Mouse (Mus musculus) forebrain, embryonic 11.5 days (tissue): Measurements from ENCODE around the gene Prn. TPM values are rescaled to one million over a fixed set of nuclear protein-coding genes. Genes with fewer than 3 reads are reported as not detected.

Experiments
- ATAC-seq: fragments of 200-750 bp; cut with Nextera tagmentation; replicated peaks from 2 replicates; pipeline ENCODE4 v1.8.0; 2017; ENCODE audit warnings: moderate TSS enrichment; ENCODE audit not compliant: low FRiP score
- DNase-seq: peaks from one replicate; pipeline ENCODE4 v3.0.0-alpha.2; 2017; ENCODE audit warnings: low spot score
- H3K27ac ChIP-seq: fragments of 300-500 bp; sonication (generic); 2 replicates; pipeline ENCODE4 v1.5.1; 2014; ENCODE audit warnings: low read depth, low read length
- H3K27me3 ChIP-seq: fragments of 300-500 bp; sonication (generic); 2 replicates; pipeline ENCODE4 v1.6.1; 2014; ENCODE audit warnings: mild to moderate bottlenecking, low read length, mixed read lengths; ENCODE audit not compliant: control insufficient read depth, insufficient read depth
- H3K36me3 ChIP-seq: fragments of 300-500 bp; sonication (generic); 2 replicates; pipeline ENCODE4 v1.6.1; 2014; ENCODE audit warnings: mild to moderate bottlenecking, low read length, moderate library complexity, mixed read lengths; ENCODE audit not compliant: control insufficient read depth, insufficient read depth
- H3K4me1 ChIP-seq: fragments of 300-500 bp; sonication (generic); replicated peaks from 2 replicates; pipeline ENCODE4 v1.6.1; 2014; ENCODE audit warnings: low read length, mixed read lengths; ENCODE audit not compliant: control insufficient read depth, insufficient read depth
- H3K4me2 ChIP-seq: fragments of 300-500 bp; sonication (generic); 2 replicates; pipeline ENCODE4 v1.6.1; 2014; ENCODE audit warnings: low read depth, mild to moderate bottlenecking, low read length, moderate library complexity, mixed read lengths; ENCODE audit not compliant: severe bottlenecking
- H3K4me3 ChIP-seq: fragments of 300-500 bp; sonication (generic); 2 replicates; pipeline ENCODE4 v1.5.1; 2014; ENCODE audit warnings: low read depth, low read length
- H3K9ac ChIP-seq: fragments of 300-500 bp; sonication (generic); 2 replicates; pipeline ENCODE4 v1.6.1; 2014; ENCODE audit warnings: low read length
- H3K9me3 ChIP-seq: fragments of 300-500 bp; sonication (generic); 2 replicates; pipeline ENCODE4 v1.6.1; 2016; ENCODE audit warnings: low read length, mixed read lengths; ENCODE audit not compliant: control insufficient read depth
- WGBS: fragments of 180-500 bp; shearing (Covaris S2); extraction: QIAGEN DNeasy Blood & Tissue Kit; methylation state at CpG from one replicate; pipeline ENCODE4 v1.1.7; 2014; 5-methylcytosine and 5-hydroxymethylcytosine counted together
- polyA plus RNA-seq: library from polyadenylated mRNA; unstranded; fragments of >200 nt; fragmentation: Nextera tagmentation; extraction: Ambion mirVana; gene quantifications from 2 replicates; pipeline ENCODE4 v1.2.1, GENCODE M21; 2014

Gene Prn
- polyA plus RNA-seq, 1 experiment from 2014 or later = not detected

- H3K9ac ChIP-seq = no peak overlapping the region
- 97% methylated on average over 10 of the region's 10 CpGs for WGBS
These were observed 26.7 kb downstream of the Prn start for GRCm38 (mm10) chr2:131936410-131936809.

GRCm38 (mm10) chr2:131939404-131940111 lies 29.8 kb downstream of the Prn start:
- Histone ChIP-seq H3K4me2 (no peak overlapping the region), H3K36me3 (no peaks in the 10 kb centered on the region), H3K9me3 (no peaks in the 10 kb centered on the region), H3K4me1 (no peaks in the 10 kb centered on the region), H3K9ac (no peak overlapping the region), H3K4me3 (no peak overlapping the region), H3K27ac (no peak overlapping the region), H3K27me3 (no peaks in the 10 kb centered on the region)
- WGBS = 41% methylated on average over 8 of the region's 8 CpGs
- DNase-seq (peak; percentile 67), ATAC-seq (peak; percentile 64; the same call in 1 of the 2 replicates)

More at GRCm38 (mm10) chr2:131936410-131936809, 26.7 kb downstream of the Prn start:
- Histone ChIP-seq H3K36me3 (no peaks in the 10 kb centered on the region), H3K4me1 (no peaks in the 10 kb centered on the region), H3K27ac (no peak overlapping the region), H3K9me3 (no peaks in the 10 kb centered on the region), H3K27me3 (no peaks in the 10 kb centered on the region), H3K4me2 (no peak overlapping the region), H3K4me3 (no peak overlapping the region)
- DNase-seq = no peak
- no peak for ATAC-seq

- Histone ChIP-seq H3K36me3 (no peaks in the 10 kb centered on the region), H3K4me1 (no peaks in the 10 kb centered on the region), H3K9ac (no peak overlapping the region), H3K4me3 (no peak overlapping the region), H3K27me3 (no peaks in the 10 kb centered on the region), H3K9me3 (no peaks in the 10 kb centered on the region), H3K4me2 (no peak overlapping the region), H3K27ac (no peak overlapping the region)
- WGBS = 84% methylated on average over 3 of the region's 3 CpGs
- DNase-seq (no peak), ATAC-seq (no peak)
These were observed 30.7 kb downstream of the Prn start for GRCm38 (mm10) chr2:131940506-131940905.

GRCm38 (mm10) chr2:131941501-131941900 lies 31.7 kb downstream of the Prn start:
- Histone ChIP-seq H3K27ac (no peak overlapping the region), H3K4me3 (no peak overlapping the region), H3K36me3 (no peaks in the 10 kb centered on the region), H3K27me3 (no peaks in the 10 kb centered on the region), H3K9me3 (no peaks in the 10 kb centered on the region), H3K4me2 (no peak overlapping the region), H3K4me1 (no peaks in the 10 kb centered on the region), H3K9ac (no peak overlapping the region)
- no peak for DNase-seq
- 76% methylated on average over 6 of the region's 6 CpGs for whole genome bisulfite sequencing
- ATAC-seq = no peak

GRCm38 (mm10) chr2:131944370-131944769 lies 34.6 kb downstream of the Prn start:
- Histone ChIP-seq H3K4me1 (no peaks in the 10 kb centered on the region), H3K4me2 (no peak overlapping the region), H3K9me3 (no peaks in the 10 kb centered on the region), H3K4me3 (no peak overlapping the region), H3K36me3 (no peaks in the 10 kb centered on the region), H3K9ac (no peak overlapping the region), H3K27me3 (no peaks in the 10 kb centered on the region), H3K27ac (no peak overlapping the region)
- WGBS = 20% methylated on average over 1 of the region's 1 CpGs
- DNase-seq = no peak
- no peak for ATAC-seq

GRCm38 (mm10) chr2:131945225-131945624 lies 35.5 kb downstream of the Prn start:
- no peak overlapping the region for H3K27ac ChIP-seq
- ATAC-seq = no peak
- WGBS = 79% methylated on average over 8 of the region's 8 CpGs

GRCm38 (mm10) chr2:131945765-131946164 lies 36.0 kb downstream of the Prn start:
- no peaks in the 10 kb centered on the region for H3K36me3 ChIP-seq
- H3K4me2 ChIP-seq = no peak overlapping the region
- H3K27ac ChIP-seq = no peak overlapping the region
- ATAC-seq (no peak), DNase-seq (no peak)
- no peaks in the 10 kb centered on the region for H3K27me3 ChIP-seq
- no peaks in the 10 kb centered on the region for H3K4me1 ChIP-seq
- H3K4me3 ChIP-seq = no peak overlapping the region
- no peaks in the 10 kb centered on the region for H3K9me3 ChIP-seq
- no peak overlapping the region for H3K9ac ChIP-seq
- WGBS = 89% methylated on average over 6 of the region's 6 CpGs

More at GRCm38 (mm10) chr2:131945225-131945624, 35.5 kb downstream of the Prn start:
- no peak overlapping the region for H3K9ac ChIP-seq
- H3K4me1 ChIP-seq = no peaks in the 10 kb centered on the region
- no peak for DNase-seq
- H3K9me3 ChIP-seq = no peaks in the 10 kb centered on the region
- no peaks in the 10 kb centered on the region for H3K27me3 ChIP-seq
- no peak overlapping the region for H3K4me3 ChIP-seq
- H3K36me3 ChIP-seq = no peaks in the 10 kb centered on the region
- no peak overlapping the region for H3K4me2 ChIP-seq

- Histone ChIP-seq H3K4me1 (no peaks in the 10 kb centered on the region), H3K9me3 (no peaks in the 10 kb centered on the region), H3K9ac (no peak overlapping the region), H3K27ac (no peak overlapping the region), H3K27me3 (no peaks in the 10 kb centered on the region), H3K4me2 (no peak overlapping the region), H3K4me3 (no peak overlapping the region), H3K36me3 (no peaks in the 10 kb centered on the region)
- 93% methylated on average over 16 of the region's 16 CpGs for WGBS
- ATAC-seq = no peak
- no peak for DNase-seq
These were observed 36.6 kb downstream of the Prn start for GRCm38 (mm10) chr2:131946351-131946750.

GRCm38 (mm10) chr2:131948156-131948555 lies 38.4 kb downstream of the Prn start:
- Histone ChIP-seq H3K36me3 (no peaks in the 10 kb centered on the region), H3K4me3 (no peak overlapping the region), H3K27me3 (peaks cover 6% of the 10 kb centered on the region), H3K4me1 (no peaks in the 10 kb centered on the region), H3K27ac (no peak overlapping the region), H3K9me3 (no peaks in the 10 kb centered on the region), H3K4me2 (no peak overlapping the region), H3K9ac (no peak overlapping the region)
- no peak for ATAC-seq
- DNase-seq = no peak
- WGBS = 75% methylated on average over 3 of the region's 3 CpGs
